ENCODE assay signal across 8 mouse cellular contexts in the genomic region with DNA sequence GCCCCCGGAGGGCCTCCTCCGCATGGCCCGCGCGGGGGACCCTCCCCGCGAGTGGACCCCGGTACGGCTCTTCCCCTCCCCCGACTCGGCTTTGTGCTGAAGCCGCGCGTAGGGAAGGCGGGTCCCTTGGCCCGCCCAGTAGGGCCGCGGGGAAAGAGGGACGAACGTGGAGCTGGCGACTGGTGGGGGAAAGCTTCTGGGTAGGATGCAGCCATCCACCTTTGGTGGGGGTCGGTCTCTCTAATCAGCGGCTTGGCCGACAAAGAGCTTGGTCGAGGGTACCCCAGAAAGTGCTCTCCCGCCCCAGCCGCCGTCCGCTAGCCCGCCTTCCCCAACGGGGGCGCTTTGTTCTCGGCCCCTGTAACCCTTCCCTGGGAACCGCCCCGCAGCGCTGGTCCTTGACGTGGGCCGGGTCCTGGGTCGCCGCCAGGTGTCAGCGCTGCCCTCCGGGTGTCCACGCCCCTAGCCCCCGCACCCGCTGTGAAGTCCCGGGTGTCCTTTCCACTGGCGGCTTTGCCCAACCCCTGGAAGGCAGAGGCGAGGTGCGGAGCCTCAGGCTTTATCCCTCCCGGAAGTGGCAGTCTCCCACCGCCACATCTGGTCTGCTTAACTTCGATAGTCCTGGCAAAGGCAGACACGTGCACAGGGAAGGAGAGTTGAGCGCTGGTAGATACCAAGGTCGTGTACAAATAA. TPM values are rescaled to one million over a fixed set of nuclear protein-coding genes. Genes with fewer than 3 reads are reported as not detected.
DNase-seq lines count a peak whose midpoint lies in the region; ATAC-seq lines count a peak whose summit lies in the region.

No protein-coding gene starts in this region.

- no peaks in the 10 kb centered on the region for H3K36me3 ChIP-seq in heart, embryonic 10.5 days
- no peaks in the 10 kb centered on the region for H3K36me3 ChIP-seq in kidney, embryonic 14.5 days (ENCODE audit: control insufficient read depth, insufficient read depth, low read length)

- H3K4me1 ChIP-seq in heart, embryonic 10.5 days: peaks cover 27% of the 10 kb centered on the region
- peaks cover 12% of the 10 kb centered on the region; the same call in 1 of the 2 replicates for H3K4me1 ChIP-seq in kidney, embryonic 14.5 days (ENCODE audit: control insufficient read depth, insufficient read depth, low read length)

- peak overlapping the region; percentile 87 for H3K27ac ChIP-seq in heart, embryonic 10.5 days
- peak overlapping the region; percentile 88 for H3K27ac ChIP-seq in kidney, embryonic 14.5 days (ENCODE audit: low read depth, low read length)

- no peaks in the 10 kb centered on the region; the same call in 1 of the 2 replicates for H3K27me3 ChIP-seq in heart, embryonic 10.5 days (ENCODE audit: insufficient read depth, poor library complexity, severe bottlenecking)
- no peaks in the 10 kb centered on the region for H3K27me3 ChIP-seq in kidney, embryonic 14.5 days (ENCODE audit: control insufficient read depth, insufficient read depth, low read length)

- peak overlapping the region; percentile 72 for H3K4me3 ChIP-seq in heart, embryonic 10.5 days
- H3K4me3 ChIP-seq in kidney, embryonic 14.5 days (ENCODE audit: low read length): peak overlapping the region; percentile 75

- DNase-seq in right cerebral cortex, postnatal 14 days: peak; percentile 30
- no peak for DNase-seq in right cerebral cortex, adult 18-20 months
- peak; percentile 89 for DNase-seq in heart, embryonic 10.5 days (ENCODE audit: low spot score)
- peak; percentile 71 for DNase-seq in lung, postnatal 14 days
- DNase-seq in retina, postnatal 1 day: peak; percentile 68
- DNase-seq in layer of hippocampus, adult 8-10 months (ENCODE audit: low spot score in 2 of 2): no peak

- ATAC-seq in common myeloid progenitor, adult 5-6 weeks (replicated peaks; ENCODE audit: low read depth, poor library complexity, severe bottlenecking): peak; percentile 50
- ATAC-seq in kidney, embryonic 14.5 days (ENCODE audit: low FRiP score, low TSS enrichment): peak; percentile 44

- WGBS in heart, embryonic 10.5 days: under 1% methylated on average over 55 of the region's 55 CpGs
- under 1% methylated on average over 52 of the region's 55 CpGs for WGBS in kidney, embryonic 14.5 days

- peak overlapping the region; percentile 97 for H3K4me2 ChIP-seq in kidney, embryonic 14.5 days (replicated peaks; ENCODE audit: low read depth, low read length)

- H3K9me3 ChIP-seq in heart, embryonic 10.5 days: no peaks in the 10 kb centered on the region
- no peaks in the 10 kb centered on the region for H3K9me3 ChIP-seq in kidney, embryonic 14.5 days (ENCODE audit: control insufficient read depth, low read length)

- H3K9ac ChIP-seq in kidney, embryonic 14.5 days (ENCODE audit: low read depth, low read length): peak overlapping the region; percentile 71

RNA-seq across cellular contexts. Expression of gene Sdc1, which starts 1.5 kb away (rescaled TPM):
- 1.9 and 5.4 TPM in 2 replicates for total RNA-seq in common myeloid progenitor, adult 5-6 weeks (2017)
- 44.5 and 75.8 TPM in 2 replicates for polyA plus RNA-seq in heart, embryonic 10.5 days (2016; fragmentation: Nextera tagmentation; extraction: Ambion mirVana)
- 41.9 and 57.3 TPM in 2 replicates for polyA plus RNA-seq in kidney, embryonic 14.5 days (2014; fragmentation: Nextera tagmentation; extraction: Ambion mirVana)
- total RNA-seq in layer of hippocampus, adult 8-10 months (2022): 1 to 10 TPM in 2 of 4 experiments, under 1 TPM in 2; 0.80 to 2.4 (median 1.1) TPM

Comparison
In these comparisons a context has a peak if more than half of its experiments do, and no peak if none do; other contexts are left out.
1. DNase-seq: peak in right cerebral cortex, postnatal 14 days (single experiment), heart, embryonic 10.5 days (single experiment), lung, postnatal 14 days (single experiment) and retina, postnatal 1 day (single experiment); none in right cerebral cortex, adult 18-20 months (single experiment) and layer of hippocampus, adult 8-10 months (0 of 2).